Mouse (Mus musculus): ENCODE results near the gene Abt1.
A peak's percentile ranks its signal among the peaks of the same experiment; 100 is the strongest.

Abt1 gene

GRCm38 (mm10) chr13:23412630-23413521 lies 10.8 kb downstream of the Abt1 start:
- DNase-seq (ENCODE audit: low read depth, low spot score), result no peak

- DNase-seq (ENCODE audit: low read depth, low spot score), result no peak
These were observed 11.4 kb downstream of the Abt1 start for GRCm38 (mm10) chr13:23412211-23412629.

GRCm38 (mm10) chr13:23411311-23412210 lies 12.1 kb downstream of the Abt1 start:
- DNase-seq (ENCODE audit: low read depth, low spot score), result no peak

GRCm38 (mm10) chr13:23410632-23411031 lies 13.0 kb downstream of the Abt1 start:
- DNase-seq (ENCODE audit: low read depth, low spot score), result no peak

GRCm38 (mm10) chr13:23402626-23403025 lies 21.0 kb downstream of the Abt1 start:
- no peak for DNase-seq (ENCODE audit: low read depth, low spot score)

GRCm38 (mm10) chr13:23401683-23402527 lies 21.8 kb downstream of the Abt1 start:
- DNase-seq (ENCODE audit: low read depth, low spot score), result peak; percentile 81

- DNase-seq (ENCODE audit: low read depth, low spot score), result no peak
These were observed 22.6 kb downstream of the Abt1 start for GRCm38 (mm10) chr13:23400771-23401682.

GRCm38 (mm10) chr13:23396913-23397312 lies 26.8 kb downstream of the Abt1 start:
- DNase-seq (ENCODE audit: low read depth, low spot score), result peak; percentile 31

GRCm38 (mm10) chr13:23396246-23396703 lies 27.4 kb downstream of the Abt1 start:
- DNase-seq (ENCODE audit: low read depth, low spot score), result peak; percentile 22

- DNase-seq (ENCODE audit: low read depth, low spot score), result peak; percentile 19
These were observed 28.1 kb downstream of the Abt1 start for GRCm38 (mm10) chr13:23395301-23396245.

GRCm38 (mm10) chr13:23387548-23387947 lies 36.1 kb downstream of the Abt1 start:
- DNase-seq (ENCODE audit: low read depth, low spot score), result no peak

- DNase-seq (ENCODE audit: low read depth, low spot score), result no peak
These were observed 40.5 kb downstream of the Abt1 start for GRCm38 (mm10) chr13:23383127-23383526.

- no peak for DNase-seq (ENCODE audit: low read depth, low spot score)
These were observed 51.2 kb downstream of the Abt1 start for GRCm38 (mm10) chr13:23372433-23372832.

GRCm38 (mm10) chr13:23370075-23370474 lies 53.6 kb downstream of the Abt1 start:
- no peak for DNase-seq (ENCODE audit: low read depth, low spot score)

GRCm38 (mm10) chr13:23369421-23369765 lies 54.3 kb downstream of the Abt1 start:
- no peak for DNase-seq (ENCODE audit: low read depth, low spot score)

GRCm38 (mm10) chr13:23368583-23369420 lies 54.9 kb downstream of the Abt1 start, which contains the start of gene Zfp322a:
Gene Zfp322a, minus strand, starts transcription at chr13:23369208.
- DNase-seq (ENCODE audit: low read depth, low spot score), result peak; percentile 98

Measured in CD4-positive, CD25-positive, alpha-beta regulatory T cell, adult 2 months (primary cell).